Mouse (Mus musculus): ENCODE measurements around the gene C2. TPM values are rescaled to one million over a fixed set of nuclear protein-coding genes. Genes with fewer than 3 reads are reported as not detected.
"Not testable (repeated sequence)": the region's sequence is repeated elsewhere in the genome, so short reads cannot be mapped to it uniquely, and the experiment has no call there.

C2 gene
- polyA plus RNA-seq, 1 experiment from 2014 or later = 3.2 TPM

GRCm38 (mm10) chr17:34836155-34836855 lies 61.8 kb downstream of the C2 start:
- peak; percentile 82 for ATAC-seq (ENCODE audit: low read depth)
- Histone ChIP-seq H3K9me3 (ENCODE audit: control insufficient read depth, low read length) (no peaks in the 10 kb centered on the region), H3K4me3 (ENCODE audit: low read length) (peak overlapping the region; percentile 82), H3K4me2 (ENCODE audit: low read depth, low read length) (peak overlapping the region; percentile 96), H3K27me3 (ENCODE audit: control insufficient read depth, insufficient read depth, low read depth, low read length) (no peaks in the 10 kb centered on the region), H3K36me3 (ENCODE audit: control insufficient read depth, insufficient read depth, low read length) (peaks cover 24% of the 10 kb centered on the region), H3K9ac (ENCODE audit: low read length) (peak overlapping the region; percentile 76), H3K4me1 (replicated peaks; ENCODE audit: control insufficient read depth, insufficient read depth, low read length) (peaks cover 15% of the 10 kb centered on the region), H3K27ac (ENCODE audit: low read length) (peak overlapping the region; percentile 60)
- WGBS = 4% methylated on average over 48 of the region's 48 CpGs

GRCm38 (mm10) chr17:34830776-34831175 lies 67.3 kb downstream of the C2 start:
- not testable (repeated sequence) for H3K9me3 ChIP-seq (ENCODE audit: control insufficient read depth, low read length); H3K27me3 ChIP-seq (ENCODE audit: control insufficient read depth, insufficient read depth, low read depth, low read length); H3K27ac ChIP-seq (ENCODE audit: low read length); H3K4me3 ChIP-seq (ENCODE audit: low read length); H3K4me2 ChIP-seq (ENCODE audit: low read depth, low read length); H3K4me1 ChIP-seq (replicated peaks; ENCODE audit: control insufficient read depth, insufficient read depth, low read length); ATAC-seq (ENCODE audit: low read depth); H3K9ac ChIP-seq (ENCODE audit: low read length)
- 85% methylated on average over 1 of the region's 1 CpGs for WGBS
- peaks cover 20% of the 10 kb centered on the region for H3K36me3 ChIP-seq (ENCODE audit: control insufficient read depth, insufficient read depth, low read length)

- ATAC-seq (ENCODE audit: low read depth) = no peak
- H3K27ac ChIP-seq (ENCODE audit: low read length) = no peak overlapping the region
- no peaks in the 10 kb centered on the region for H3K36me3 ChIP-seq (ENCODE audit: control insufficient read depth, insufficient read depth, low read length)
- no peak overlapping the region for H3K4me3 ChIP-seq (ENCODE audit: low read length)
- no peaks in the 10 kb centered on the region for H3K27me3 ChIP-seq (ENCODE audit: control insufficient read depth, insufficient read depth, low read depth, low read length)
- H3K9me3 ChIP-seq (ENCODE audit: control insufficient read depth, low read length) = no peaks in the 10 kb centered on the region
- WGBS = 78% methylated on average over 7 of the region's 7 CpGs
- no peaks in the 10 kb centered on the region for H3K4me1 ChIP-seq (replicated peaks; ENCODE audit: control insufficient read depth, insufficient read depth, low read length)
- no peak overlapping the region for H3K4me2 ChIP-seq (ENCODE audit: low read depth, low read length)
- no peak overlapping the region for H3K9ac ChIP-seq (ENCODE audit: low read length)
These were observed 83.2 kb downstream of the C2 start for GRCm38 (mm10) chr17:34814818-34815370.

GRCm38 (mm10) chr17:34813747-34814146 lies 84.3 kb downstream of the C2 start:
- not testable (repeated sequence) for H3K4me3 ChIP-seq (ENCODE audit: low read length); H3K9me3 ChIP-seq (ENCODE audit: control insufficient read depth, low read length); H3K4me1 ChIP-seq (replicated peaks; ENCODE audit: control insufficient read depth, insufficient read depth, low read length); H3K36me3 ChIP-seq (ENCODE audit: control insufficient read depth, insufficient read depth, low read length); ATAC-seq (ENCODE audit: low read depth); H3K27me3 ChIP-seq (ENCODE audit: control insufficient read depth, insufficient read depth, low read depth, low read length); H3K9ac ChIP-seq (ENCODE audit: low read length); H3K4me2 ChIP-seq (ENCODE audit: low read depth, low read length); H3K27ac ChIP-seq (ENCODE audit: low read length)
- 57% methylated on average over 12 of the region's 12 CpGs for WGBS

Small RNAs within 50 kb of the gene (microRNA-seq; reads per million reads assigned to microRNA genes)
- gene Mir6970 (not detected), gene Mir6971 (2.8 reads per million, percentile 7 among the genes with 10 or more reads in this experiment), gene Mir6972 (not detected)

Other genes starting within 250 kb of the C2 start
- gene Tnxb, start 227.7 kb downstream of the C2 start, polyA plus RNA-seq (2015; fragmentation: Nextera tagmentation; extraction: Ambion mirVana) = 0.62 and 1.1 TPM in 2 replicates
- 0.14 and 0.70 TPM in 2 replicates for gene C4b, start 154.4 kb downstream of the C2 start, polyA plus RNA-seq (2015; fragmentation: Nextera tagmentation; extraction: Ambion mirVana)
- gene Cyp21a1, start 93.7 kb downstream of the C2 start, polyA plus RNA-seq (2015; fragmentation: Nextera tagmentation; extraction: Ambion mirVana) = not detected in 2 replicates
- 30.7 and 31.2 TPM in 2 replicates for gene Stk19, start 61.3 kb downstream of the C2 start, polyA plus RNA-seq (2015; fragmentation: Nextera tagmentation; extraction: Ambion mirVana)
- gene Dxo, start 61.2 kb downstream of the C2 start, polyA plus RNA-seq (2015; fragmentation: Nextera tagmentation; extraction: Ambion mirVana) = 61.4 and 65.0 TPM in 2 replicates
- 47.8 and 49.9 TPM in 2 replicates for gene Skiv2l, start 48.1 kb downstream of the C2 start, polyA plus RNA-seq (2015; fragmentation: Nextera tagmentation; extraction: Ambion mirVana)
- gene Nelfe, start 47.9 kb downstream of the C2 start, polyA plus RNA-seq (2015; fragmentation: Nextera tagmentation; extraction: Ambion mirVana) = 94.4 and 96.0 TPM in 2 replicates
- gene Cfb, start 35.7 kb downstream of the C2 start, polyA plus RNA-seq (2015; fragmentation: Nextera tagmentation; extraction: Ambion mirVana) = 1.8 and 7.3 TPM in 2 replicates
- 2.3 and 2.5 TPM in 2 replicates for gene Zbtb12, start 18.8 kb downstream of the C2 start, polyA plus RNA-seq (2015; fragmentation: Nextera tagmentation; extraction: Ambion mirVana)
- gene Gm20547, start 16.2 kb downstream of the C2 start, polyA plus RNA-seq (2015; fragmentation: Nextera tagmentation; extraction: Ambion mirVana) = not detected in 2 replicates
- 58.2 and 62.2 TPM in 2 replicates for gene Ehmt2, start 204 bp upstream of the C2 start, polyA plus RNA-seq (2015; fragmentation: Nextera tagmentation; extraction: Ambion mirVana)
- 1.5 and 1.9 TPM in 2 replicates for gene Slc44a4, start 16.2 kb upstream of the C2 start, polyA plus RNA-seq (2015; fragmentation: Nextera tagmentation; extraction: Ambion mirVana)
- 19.0 and 20.4 TPM in 2 replicates for gene Neu1, start 33.0 kb upstream of the C2 start, polyA plus RNA-seq (2015; fragmentation: Nextera tagmentation; extraction: Ambion mirVana)
- gene Hspa1b, start 61.0 kb upstream of the C2 start, polyA plus RNA-seq (2015; fragmentation: Nextera tagmentation; extraction: Ambion mirVana) = 0.10 and 0.19 TPM in 2 replicates
- gene Gm20481, start 71.6 kb upstream of the C2 start, polyA plus RNA-seq (2015; fragmentation: Nextera tagmentation; extraction: Ambion mirVana) = 1.2 TPM in 1 of 2 replicates, not detected in the other
- gene Hspa1a, start 73.9 kb upstream of the C2 start, polyA plus RNA-seq (2015; fragmentation: Nextera tagmentation; extraction: Ambion mirVana) = 4.4 and 4.8 TPM in 2 replicates
- gene Hspa1l, start 74.4 kb upstream of the C2 start, polyA plus RNA-seq (2015; fragmentation: Nextera tagmentation; extraction: Ambion mirVana) = 0.55 and 0.65 TPM in 2 replicates
- gene Lsm2, start 83.6 kb upstream of the C2 start, polyA plus RNA-seq (2015; fragmentation: Nextera tagmentation; extraction: Ambion mirVana) = 178 and 189 TPM in 2 replicates
- 88.0 and 96.2 TPM in 2 replicates for gene Vars, start 102.7 kb upstream of the C2 start, polyA plus RNA-seq (2015; fragmentation: Nextera tagmentation; extraction: Ambion mirVana)
- gene Vwa7, start 118.3 kb upstream of the C2 start, polyA plus RNA-seq (2015; fragmentation: Nextera tagmentation; extraction: Ambion mirVana) = 0.14 and 0.25 TPM in 2 replicates
- 4.3 and 4.6 TPM in 2 replicates for gene Sapcd1, start 129.8 kb upstream of the C2 start, polyA plus RNA-seq (2015; fragmentation: Nextera tagmentation; extraction: Ambion mirVana)
- 4.7 and 4.9 TPM in 2 replicates for gene Msh5, start 148.5 kb upstream of the C2 start, polyA plus RNA-seq (2015; fragmentation: Nextera tagmentation; extraction: Ambion mirVana)
- 298 and 322 TPM in 2 replicates for gene Clic1, start 151.7 kb upstream of the C2 start, polyA plus RNA-seq (2015; fragmentation: Nextera tagmentation; extraction: Ambion mirVana)
- 305 and 309 TPM in 2 replicates for gene Ddah2, start 160.8 kb upstream of the C2 start, polyA plus RNA-seq (2015; fragmentation: Nextera tagmentation; extraction: Ambion mirVana)
- 0.53 and 0.97 TPM in 2 replicates for gene Ly6g6c, start 167.1 kb upstream of the C2 start, polyA plus RNA-seq (2015; fragmentation: Nextera tagmentation; extraction: Ambion mirVana)
- 1.1 and 1.2 TPM in 2 replicates for gene Mpig6b, start 167.9 kb upstream of the C2 start, polyA plus RNA-seq (2015; fragmentation: Nextera tagmentation; extraction: Ambion mirVana)
- 1.8 and 2.3 TPM in 2 replicates for gene Ly6g6e, start 178.6 kb upstream of the C2 start, polyA plus RNA-seq (2015; fragmentation: Nextera tagmentation; extraction: Ambion mirVana)
- 7.0 and 9.0 TPM in 2 replicates for gene Ly6g6d, start 179.8 kb upstream of the C2 start, polyA plus RNA-seq (2015; fragmentation: Nextera tagmentation; extraction: Ambion mirVana)
- gene Ly6g6f, start 187.3 kb upstream of the C2 start, polyA plus RNA-seq (2015; fragmentation: Nextera tagmentation; extraction: Ambion mirVana) = 0.31 and 0.79 TPM in 2 replicates
- 98.3 and 100 TPM in 2 replicates for gene Abhd16a, start 191.0 kb upstream of the C2 start, polyA plus RNA-seq (2015; fragmentation: Nextera tagmentation; extraction: Ambion mirVana)
- not detected in 2 replicates for gene Ly6g5c, start 210.0 kb upstream of the C2 start, polyA plus RNA-seq (2015; fragmentation: Nextera tagmentation; extraction: Ambion mirVana)
- 0.60 and 1.1 TPM in 2 replicates for gene Ly6g5b, start 217.2 kb upstream of the C2 start, polyA plus RNA-seq (2015; fragmentation: Nextera tagmentation; extraction: Ambion mirVana)
- gene Gpank1, start 223.2 kb upstream of the C2 start, polyA plus RNA-seq (2015; fragmentation: Nextera tagmentation; extraction: Ambion mirVana) = 18.3 and 19.7 TPM in 2 replicates
- gene Csnk2b, start 223.8 kb upstream of the C2 start, polyA plus RNA-seq (2015; fragmentation: Nextera tagmentation; extraction: Ambion mirVana) = 242 and 248 TPM in 2 replicates
- gene D17H6S53E, start 228.1 kb upstream of the C2 start, polyA plus RNA-seq (2015; fragmentation: Nextera tagmentation; extraction: Ambion mirVana) = 9.7 and 10.4 TPM in 2 replicates
- 1.4 and 13.6 TPM in 2 replicates for gene Apom, start 233.8 kb upstream of the C2 start, polyA plus RNA-seq (2015; fragmentation: Nextera tagmentation; extraction: Ambion mirVana)
- 46.3 and 54.9 TPM in 2 replicates for gene Bag6, start 236.9 kb upstream of the C2 start, polyA plus RNA-seq (2015; fragmentation: Nextera tagmentation; extraction: Ambion mirVana)